Mouse (Mus musculus): ENCODE results near the gene Rho. TPM values are rescaled to one million over a fixed set of nuclear protein-coding genes. Genes with fewer than 3 reads are reported as not detected.

Rho gene
- polyA plus RNA-seq, 1 experiment from 2014 or later: 0.16 TPM

GRCm38 (mm10) chr6:115960322-115960721, 28.8 kb downstream of the Rho start:
- H3K9me3 ChIP-seq (ENCODE audit: control insufficient read depth): no peaks in the 10 kb centered on the region
- no peak for ATAC-seq
- H3K36me3 ChIP-seq (ENCODE audit: control insufficient read depth, insufficient read depth): peaks cover 18% of the 10 kb centered on the region; the same call in 1 of the 2 replicates
- no peak overlapping the region for H3K4me2 ChIP-seq (replicated peaks; ENCODE audit: low read depth)
- H3K4me1 ChIP-seq (replicated peaks; ENCODE audit: control insufficient read depth, insufficient read depth, low read length): peaks cover 3% of the 10 kb centered on the region
- H3K27me3 ChIP-seq (replicated peaks; ENCODE audit: control insufficient read depth, insufficient read depth, low read length): no peaks in the 10 kb centered on the region
- no peak overlapping the region for H3K9ac ChIP-seq (ENCODE audit: low read depth, low read length)
- H3K4me3 ChIP-seq (ENCODE audit: low read depth, low read length): no peak overlapping the region
- TF ChIP-seq CTCF (IDR thresholded peaks at IDR 0.05; ENCODE audit: low read depth): no peak
- no peak overlapping the region for H3K27ac ChIP-seq (ENCODE audit: low read depth, low read length)
- WGBS: 95% methylated on average over 19 of the region's 19 CpGs

DNA sequence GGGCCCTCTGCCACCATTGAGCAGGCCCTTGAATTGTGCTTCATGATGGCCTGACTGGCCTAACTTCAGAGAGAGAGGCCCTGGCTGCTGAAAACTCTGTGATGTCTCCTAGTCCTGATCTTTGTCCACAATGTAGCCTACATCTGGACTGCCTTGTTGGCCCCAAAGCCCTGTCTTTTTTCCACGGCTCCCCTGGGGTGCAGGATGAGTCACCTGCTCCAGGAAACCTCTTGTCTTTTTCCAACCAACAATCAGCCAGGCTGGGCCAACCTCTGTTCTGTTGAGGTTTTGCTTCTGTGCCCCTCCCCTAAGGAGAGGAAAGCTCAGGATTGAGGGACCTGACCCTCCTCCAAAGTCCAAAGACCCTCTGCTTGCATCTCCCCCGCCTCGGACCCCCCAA, 30.2 kb downstream of the Rho start:
- no peak overlapping the region for H3K4me3 ChIP-seq (ENCODE audit: low read depth, low read length)
- H3K27me3 ChIP-seq (replicated peaks; ENCODE audit: control insufficient read depth, insufficient read depth, low read length): no peaks in the 10 kb centered on the region
- H3K4me2 ChIP-seq (replicated peaks; ENCODE audit: low read depth): no peak overlapping the region
- H3K36me3 ChIP-seq (ENCODE audit: control insufficient read depth, insufficient read depth): peaks cover 29% of the 10 kb centered on the region; the same call in 1 of the 2 replicates
- H3K27ac ChIP-seq (ENCODE audit: low read depth, low read length): no peak overlapping the region
- WGBS: 79% methylated on average over 3 of the region's 3 CpGs
- no peaks in the 10 kb centered on the region for H3K9me3 ChIP-seq (ENCODE audit: control insufficient read depth)
- no peak overlapping the region for H3K9ac ChIP-seq (ENCODE audit: low read depth, low read length)
- no peak for TF ChIP-seq CTCF (IDR thresholded peaks at IDR 0.05; ENCODE audit: low read depth)
- peaks cover 3% of the 10 kb centered on the region for H3K4me1 ChIP-seq (replicated peaks; ENCODE audit: control insufficient read depth, insufficient read depth, low read length)
- ATAC-seq: no peak

DNA sequence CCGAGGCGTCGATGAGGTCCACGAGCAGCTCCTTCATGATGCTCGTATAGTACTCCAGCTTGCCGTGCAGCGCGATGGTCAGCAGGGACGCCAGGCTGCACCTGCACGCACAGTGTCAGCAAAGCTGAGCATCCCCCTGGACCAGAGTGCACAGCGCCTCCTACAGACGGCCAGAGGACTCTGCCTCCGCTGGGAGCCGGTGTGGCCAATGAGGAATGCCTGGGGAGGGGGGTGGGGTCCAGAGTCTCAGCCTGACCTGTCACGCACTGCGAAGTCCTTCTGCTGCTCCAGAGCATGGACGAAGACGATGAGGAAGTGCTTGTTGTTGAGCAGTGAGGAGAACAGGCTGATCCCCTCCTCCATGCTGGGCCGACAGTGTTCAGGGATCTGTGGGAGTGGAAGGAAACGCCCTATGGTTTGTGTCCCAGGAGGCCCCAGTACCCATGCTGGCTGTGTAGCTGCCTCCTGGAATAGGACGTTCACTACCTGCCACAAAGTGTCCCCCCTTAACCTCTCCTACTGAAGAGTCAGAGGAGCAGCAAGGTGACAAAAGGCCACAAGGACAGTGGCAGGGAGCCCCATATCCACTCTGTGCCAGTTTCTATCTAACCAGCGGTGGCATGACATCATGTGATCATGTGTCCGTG, 31.0 kb downstream of the Rho start:
- no peak overlapping the region for H3K4me2 ChIP-seq (replicated peaks; ENCODE audit: low read depth)
- TF ChIP-seq CTCF (IDR thresholded peaks at IDR 0.05; ENCODE audit: low read depth): peak; percentile 73
- H3K9me3 ChIP-seq (ENCODE audit: control insufficient read depth): no peaks in the 10 kb centered on the region
- no peaks in the 10 kb centered on the region for H3K4me1 ChIP-seq (replicated peaks; ENCODE audit: control insufficient read depth, insufficient read depth, low read length)
- no peak overlapping the region for H3K27ac ChIP-seq (ENCODE audit: low read depth, low read length)
- no peak overlapping the region for H3K9ac ChIP-seq (ENCODE audit: low read depth, low read length)
- H3K36me3 ChIP-seq (ENCODE audit: control insufficient read depth, insufficient read depth): peaks cover 29% of the 10 kb centered on the region; the same call in 1 of the 2 replicates
- 42% methylated on average over 23 of the region's 23 CpGs for WGBS
- no peak overlapping the region for H3K4me3 ChIP-seq (ENCODE audit: low read depth, low read length)
- ATAC-seq: 0 out of 2 replicates have a peak, but pooled peaks have one; percentile 22
- no peaks in the 10 kb centered on the region for H3K27me3 ChIP-seq (replicated peaks; ENCODE audit: control insufficient read depth, insufficient read depth, low read length)

DNA sequence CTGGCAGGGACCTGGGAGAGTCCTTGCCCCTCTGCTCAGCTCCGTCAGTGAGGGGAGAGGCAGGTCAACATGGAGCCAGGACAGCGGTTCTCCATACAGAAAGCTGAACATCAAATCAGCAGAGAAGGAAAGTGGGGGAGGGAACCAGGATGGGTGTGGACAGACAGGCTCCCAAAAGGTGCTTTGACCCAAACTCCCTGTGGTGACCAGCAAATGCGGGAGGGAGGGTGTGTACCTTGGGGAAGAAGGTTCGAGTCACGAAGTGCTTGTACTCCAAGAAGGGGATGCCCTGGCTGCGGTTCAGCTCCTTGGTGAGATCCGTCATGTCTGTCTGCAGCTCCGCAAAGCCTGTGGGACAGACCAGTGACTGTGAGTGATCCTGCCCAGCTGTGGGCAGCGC, 32.1 kb downstream of the Rho start:
- H3K27me3 ChIP-seq (replicated peaks; ENCODE audit: control insufficient read depth, insufficient read depth, low read length): no peaks in the 10 kb centered on the region
- no peak for TF ChIP-seq CTCF (IDR thresholded peaks at IDR 0.05; ENCODE audit: low read depth)
- no peak overlapping the region for H3K4me3 ChIP-seq (ENCODE audit: low read depth, low read length)
- no peak for ATAC-seq
- H3K36me3 ChIP-seq (ENCODE audit: control insufficient read depth, insufficient read depth): peaks cover 23% of the 10 kb centered on the region; the same call in 1 of the 2 replicates
- no peaks in the 10 kb centered on the region for H3K4me1 ChIP-seq (replicated peaks; ENCODE audit: control insufficient read depth, insufficient read depth, low read length)
- H3K9me3 ChIP-seq (ENCODE audit: control insufficient read depth): no peaks in the 10 kb centered on the region
- no peak overlapping the region for H3K4me2 ChIP-seq (replicated peaks; ENCODE audit: low read depth)
- H3K27ac ChIP-seq (ENCODE audit: low read depth, low read length): no peak overlapping the region
- no peak overlapping the region for H3K9ac ChIP-seq (ENCODE audit: low read depth, low read length)
- WGBS: 74% methylated on average over 9 of the region's 9 CpGs

- H3K4me1 ChIP-seq (replicated peaks; ENCODE audit: control insufficient read depth, insufficient read depth, low read length): no peaks in the 10 kb centered on the region
- ATAC-seq: no peak
- no peak overlapping the region for H3K9ac ChIP-seq (ENCODE audit: low read depth, low read length)
- H3K4me2 ChIP-seq (replicated peaks; ENCODE audit: low read depth): no peak overlapping the region
- H3K36me3 ChIP-seq (ENCODE audit: control insufficient read depth, insufficient read depth): peaks cover 26% of the 10 kb centered on the region; the same call in 1 of the 2 replicates
- no peak for TF ChIP-seq CTCF (IDR thresholded peaks at IDR 0.05; ENCODE audit: low read depth)
- H3K27me3 ChIP-seq (replicated peaks; ENCODE audit: control insufficient read depth, insufficient read depth, low read length): no peaks in the 10 kb centered on the region
- WGBS: 92% methylated on average over 19 of the region's 19 CpGs
- no peak overlapping the region for H3K27ac ChIP-seq (ENCODE audit: low read depth, low read length)
- H3K9me3 ChIP-seq (ENCODE audit: control insufficient read depth): no peaks in the 10 kb centered on the region
- H3K4me3 ChIP-seq (ENCODE audit: low read depth, low read length): no peak overlapping the region
Observed at GRCm38 (mm10) chr6:115966227-115966966, 34.8 kb downstream of the Rho start.

DNA sequence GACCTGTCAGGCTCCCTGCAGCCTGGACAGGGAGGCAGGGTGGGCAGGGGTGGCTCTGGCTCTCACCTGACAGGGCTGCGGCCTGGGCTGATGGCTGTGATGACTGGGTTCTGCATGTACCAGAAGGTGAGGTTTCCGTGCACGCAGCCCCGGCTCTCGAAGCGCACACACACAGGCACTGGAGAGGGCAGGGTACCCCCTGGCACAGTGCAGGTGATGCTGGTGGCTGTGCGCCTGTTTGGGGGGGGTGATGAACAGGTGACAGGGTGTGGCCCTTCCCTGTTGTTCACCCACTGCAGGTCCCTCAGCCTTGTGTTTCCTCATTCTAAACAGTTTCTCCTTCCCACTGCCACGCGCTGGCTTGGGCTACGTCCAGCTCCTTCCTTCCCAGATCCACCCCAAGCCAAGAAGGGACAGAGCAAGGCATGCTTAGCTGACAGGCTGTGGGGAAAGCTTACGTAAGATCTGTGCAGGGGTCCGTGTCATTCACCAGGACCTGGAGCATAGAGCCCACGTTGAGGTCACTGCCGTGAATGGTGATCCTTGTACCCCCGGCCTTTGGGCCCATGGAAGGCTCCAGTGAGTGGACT, 35.8 kb downstream of the Rho start:
- Histone ChIP-seq H3K27ac (ENCODE audit: low read depth, low read length) (no peak overlapping the region), H3K27me3 (replicated peaks; ENCODE audit: control insufficient read depth, insufficient read depth, low read length) (no peaks in the 10 kb centered on the region), H3K4me3 (ENCODE audit: low read depth, low read length) (no peak overlapping the region), H3K9me3 (ENCODE audit: control insufficient read depth) (no peaks in the 10 kb centered on the region), H3K9ac (ENCODE audit: low read depth, low read length) (no peak overlapping the region), H3K36me3 (ENCODE audit: control insufficient read depth, insufficient read depth) (peaks cover 26% of the 10 kb centered on the region; the same call in 1 of the 2 replicates), H3K4me2 (replicated peaks; ENCODE audit: low read depth) (no peak overlapping the region), H3K4me1 (replicated peaks; ENCODE audit: control insufficient read depth, insufficient read depth, low read length) (no peaks in the 10 kb centered on the region)
- no peak for TF ChIP-seq CTCF (IDR thresholded peaks at IDR 0.05; ENCODE audit: low read depth)
- no peak for ATAC-seq
- WGBS: 89% methylated on average over 15 of the region's 15 CpGs

All from intestine, postnatal 0 days (tissue).